Mouse (Mus musculus) lung, postnatal 10 days (tissue): Measurements from ENCODE around the gene Glis2.

Experiments used
- DNase-seq: peaks from one replicate; pipeline ENCODE4 v3.0.0; 2021

The Glis2 gene

GRCm38 (mm10) chr16:4584438-4584837 is 10.1 kb upstream of the Glis2 start:
- no peak for DNase-seq

GRCm38 (mm10) chr16:4585642-4586530 is 8.6 kb upstream of the Glis2 start:
- no peak for DNase-seq

GRCm38 (mm10) chr16:4586531-4587123 is 7.9 kb upstream of the Glis2 start:
- peak; percentile 99 for DNase-seq

- peak; percentile 55 for DNase-seq
Measured at GRCm38 (mm10) chr16:4587516-4588210, 6.8 kb upstream of the Glis2 start.

GRCm38 (mm10) chr16:4590236-4590635 is 4.3 kb upstream of the Glis2 start:
- DNase-seq, result no peak

- DNase-seq, result peak; percentile 83
Measured at GRCm38 (mm10) chr16:4592909-4593875, 1.3 kb upstream of the Glis2 start.

GRCm38 (mm10) chr16:4594814-4595526 is 457 bp downstream of the Glis2 start:
- DNase-seq, result peak; percentile 61

- DNase-seq, result peak; percentile 78
Measured at GRCm38 (mm10) chr16:4595527-4595963, 1.0 kb downstream of the Glis2 start.

- DNase-seq, result peak; percentile 43
Measured at GRCm38 (mm10) chr16:4596141-4596728, 1.7 kb downstream of the Glis2 start.

GRCm38 (mm10) chr16:4596836-4597235 is 2.3 kb downstream of the Glis2 start:
- no peak for DNase-seq

- DNase-seq, result peak; percentile 68
Measured at GRCm38 (mm10) chr16:4597296-4597695, 2.8 kb downstream of the Glis2 start.

GRCm38 (mm10) chr16:4598041-4598440 is 3.5 kb downstream of the Glis2 start:
- DNase-seq, result no peak

- no peak for DNase-seq
Measured at GRCm38 (mm10) chr16:4598891-4599543, 4.5 kb downstream of the Glis2 start.

GRCm38 (mm10) chr16:4599616-4600015 is 5.1 kb downstream of the Glis2 start:
- no peak for DNase-seq

- DNase-seq, result no peak
Measured at GRCm38 (mm10) chr16:4600701-4601310, 6.3 kb downstream of the Glis2 start.

GRCm38 (mm10) chr16:4602189-4602588 is 7.7 kb downstream of the Glis2 start:
- no peak for DNase-seq

- DNase-seq, result peak; percentile 39
Measured at GRCm38 (mm10) chr16:4602766-4603452, 8.4 kb downstream of the Glis2 start.

GRCm38 (mm10) chr16:4603453-4603837 is 8.9 kb downstream of the Glis2 start:
- DNase-seq, result no peak

GRCm38 (mm10) chr16:4604293-4604837 is 9.9 kb downstream of the Glis2 start:
- DNase-seq, result peak; percentile 46
